In genomic region chr9:112234505-112235024, GRCm38 (mm10) we compare ENCODE assay signal across 7 mouse cellular contexts. TPM values are rescaled to one million over a fixed set of nuclear protein-coding genes. Genes with fewer than 3 reads are reported as not detected.
DNase-seq lines count a peak whose midpoint lies in the region; ATAC-seq and TF ChIP-seq lines count a peak whose summit lies in the region.

No protein-coding gene starts in this region.

- no peak for TF ChIP-seq CTCF in lung, adult 2 months (IDR thresholded peaks at IDR 0.05; ENCODE audit: insufficient read depth, low read length)

- ATAC-seq in lung, embryonic 16.5 days (ENCODE audit: low read depth): no peak; the same call in 1 of the 2 replicates
- peak; percentile 69 for ATAC-seq in heart, embryonic 16.5 days (replicated peaks; ENCODE audit: extremely low read depth, insufficient read depth, low FRiP score)
- peak; percentile 43 for ATAC-seq in megakaryocyte, adult 5-6 weeks (ENCODE audit: poor library complexity, severe bottlenecking)

- DNase-seq in lung, adult 2 months: no peak
- DNase-seq in cerebellum, postnatal 36 days: peak; percentile 78 to 82
- DNase-seq in right cerebral cortex, postnatal 4 days: peak; percentile 47
- DNase-seq in ovary, postnatal 10 days (ENCODE audit: low spot score): no peak

- no peaks in the 10 kb centered on the region for H3K9me3 ChIP-seq in lung, embryonic 16.5 days (ENCODE audit: control insufficient read depth, low read length)
- no peaks in the 10 kb centered on the region for H3K9me3 ChIP-seq in heart, embryonic 16.5 days (replicated peaks; ENCODE audit: control insufficient read depth, low read length)

- 0% methylated on average over 24 of the region's 24 CpGs for WGBS in lung, embryonic 16.5 days
- WGBS in lung, adult 2 months: 1% methylated on average over 24 of the region's 24 CpGs
- under 1% methylated on average over 24 of the region's 24 CpGs for WGBS in heart, embryonic 16.5 days

- no peaks in the 10 kb centered on the region for H3K36me3 ChIP-seq in lung, embryonic 16.5 days (ENCODE audit: control insufficient read depth, insufficient read depth, low read length)
- H3K36me3 ChIP-seq in heart, embryonic 16.5 days (ENCODE audit: control insufficient read depth, insufficient read depth): no peaks in the 10 kb centered on the region

- H3K27ac ChIP-seq in lung, embryonic 16.5 days (ENCODE audit: low read length): no peak overlapping the region
- no peak overlapping the region for H3K27ac ChIP-seq in heart, embryonic 16.5 days (ENCODE audit: low read length)

- H3K4me1 ChIP-seq in lung, embryonic 16.5 days (replicated peaks; ENCODE audit: control insufficient read depth, insufficient read depth, low read length): no peaks in the 10 kb centered on the region; the same call in 1 of the 2 replicates
- H3K4me1 ChIP-seq in lung, adult 2 months (ENCODE audit: control insufficient read depth, insufficient read depth, low read length): peaks cover 3% of the 10 kb centered on the region; the same call in 1 of the 2 replicates
- peaks cover 7% of the 10 kb centered on the region; the same call in 1 of the 2 replicates for H3K4me1 ChIP-seq in heart, embryonic 16.5 days (ENCODE audit: control insufficient read depth, insufficient read depth, low read length)

- TF ChIP-seq POLR2A in lung, adult 2 months (IDR thresholded peaks at IDR 0.05; ENCODE audit: borderline replicate concordance, extremely low read depth, low read depth, low read length): no peak

- H3K4me3 ChIP-seq in lung, embryonic 16.5 days (ENCODE audit: low read length): peak overlapping the region; percentile 37
- no peak overlapping the region for H3K4me3 ChIP-seq in lung, adult 2 months (replicated peaks; ENCODE audit: extremely low read depth, low read depth, low read length)
- H3K4me3 ChIP-seq in heart, embryonic 16.5 days (ENCODE audit: low read length): peak overlapping the region; percentile 62

- H3K27me3 ChIP-seq in lung, embryonic 16.5 days (ENCODE audit: control insufficient read depth, insufficient read depth, low read depth, low read length): peaks cover 36% of the 10 kb centered on the region
- H3K27me3 ChIP-seq in heart, embryonic 16.5 days (ENCODE audit: control insufficient read depth, insufficient read depth, low read length): peaks cover 50% of the 10 kb centered on the region

- no peak overlapping the region for H3K9ac ChIP-seq in lung, embryonic 16.5 days (ENCODE audit: low read length)
- H3K9ac ChIP-seq in heart, embryonic 16.5 days (ENCODE audit: low read length): peak overlapping the region; percentile 66

- peak overlapping the region; percentile 52 for H3K4me2 ChIP-seq in lung, embryonic 16.5 days (ENCODE audit: low read depth, low read length)
- H3K4me2 ChIP-seq in heart, embryonic 16.5 days (ENCODE audit: low read depth, low read length): peak overlapping the region; percentile 90

RNA-seq across cellular contexts. Expression of gene Arpp21, which starts 1.2 kb away (rescaled TPM):
- 2.2 and 6.2 TPM in 2 replicates for polyA plus RNA-seq in lung, embryonic 16.5 days (2015; fragmentation: Nextera tagmentation; extraction: Ambion mirVana)
- polyA plus RNA-seq in lung, adult 2 months (2012; rRNA removed): 0.10 and 1.0 TPM in 2 replicates
- polyA plus RNA-seq in heart, embryonic 16.5 days (2015; fragmentation: Nextera tagmentation; extraction: Ambion mirVana): 10.7 and 32.2 TPM in 2 replicates
- 1.6 TPM in 1 of 2 replicates, not detected in the other for total RNA-seq in megakaryocyte, adult 5-6 weeks (2015)
- 0.18 and 0.49 TPM in 2 replicates for total RNA-seq in megakaryocyte, adult 5-6 weeks (2017)

Comparison
In these comparisons a context has a peak if more than half of its experiments do, and no peak if none do; other contexts are left out.
1. DNase-seq: peak in cerebellum, postnatal 36 days (2 of 2) and right cerebral cortex, postnatal 4 days (single experiment); none in lung, adult 2 months (single experiment) and ovary, postnatal 10 days (single experiment).